Mouse (Mus musculus) inflammation-experienced regulatory T-cells, adult 6 months (primary cell): ENCODE data around the gene Tmx1. TPM values are rescaled to one million over a fixed set of nuclear protein-coding genes. Genes with fewer than 3 reads are reported as not detected.

Experiments
- ATAC-seq: one replicate; pipeline ENCODE4 v1.8.0; 2017
- polyA plus RNA-seq, 3 experiments: library from polyadenylated mRNA; unstranded; fragments of 100-300 nt; shearing (Covaris generic); gene quantifications; one replicate each; pipeline ENCODE4 v1.2.1; 2017

Gene Tmx1
- polyA plus RNA-seq, 3 experiments from 2014 or later, result 114 to 126 (median 125) TPM

DNA sequence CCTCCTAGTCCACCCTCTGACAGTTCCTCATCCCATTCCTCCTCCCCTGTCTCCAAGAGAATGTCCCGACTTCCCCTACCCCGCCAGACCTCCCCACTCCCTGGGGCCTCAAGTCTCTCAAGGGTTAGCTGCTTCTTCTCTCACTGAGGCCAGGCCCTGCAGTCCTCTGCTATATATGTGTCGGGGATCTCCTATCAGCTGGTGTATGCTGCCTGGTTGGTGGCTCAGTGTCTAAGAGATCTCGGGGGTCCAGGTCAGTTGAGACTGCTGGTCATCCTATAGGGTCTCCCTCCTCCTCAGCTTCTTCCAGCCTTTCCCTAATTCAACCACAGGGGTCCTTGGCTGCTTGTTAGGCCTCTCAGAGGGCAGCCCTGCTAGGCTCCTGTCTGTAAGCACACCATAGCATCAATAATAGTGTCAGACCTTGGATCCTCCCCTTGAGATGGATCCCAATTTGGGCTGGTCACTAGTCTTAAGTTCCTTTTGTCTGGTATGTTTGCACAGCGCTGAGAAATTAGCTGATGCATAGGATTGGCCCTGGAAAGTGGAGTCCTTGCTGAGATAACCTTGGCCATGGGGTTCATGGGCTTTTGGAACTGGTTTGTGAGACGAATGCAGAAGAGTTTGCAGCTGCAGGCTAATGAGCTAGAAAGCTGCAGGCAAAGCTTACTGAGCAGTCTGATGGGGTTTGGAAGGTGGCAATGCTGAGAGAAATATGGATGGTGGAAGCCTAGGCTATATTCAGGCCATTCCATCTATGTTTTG lies 34.0 kb downstream of the Tmx1 start:
- no peak for ATAC-seq

DNA sequence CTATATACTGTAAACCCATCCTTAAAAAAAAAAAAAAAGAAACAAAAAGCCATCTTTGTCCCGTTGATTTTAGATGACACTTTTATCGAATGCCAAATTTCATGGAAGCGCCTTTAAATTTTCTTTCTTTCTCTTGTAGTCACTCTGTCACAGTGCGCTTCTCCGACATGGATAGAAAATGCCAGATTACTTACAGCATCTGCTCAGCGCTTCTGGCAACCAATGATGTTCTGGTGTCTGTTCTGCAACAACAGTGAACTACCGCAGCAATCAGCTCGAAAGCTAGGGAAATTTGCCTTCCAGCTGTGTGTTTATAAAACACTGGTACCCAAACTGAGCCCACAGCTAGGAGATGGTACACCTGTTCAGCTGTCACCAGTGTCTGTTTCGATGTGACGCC lies 39.5 kb downstream of the Tmx1 start:
- ATAC-seq, result no peak

DNA sequence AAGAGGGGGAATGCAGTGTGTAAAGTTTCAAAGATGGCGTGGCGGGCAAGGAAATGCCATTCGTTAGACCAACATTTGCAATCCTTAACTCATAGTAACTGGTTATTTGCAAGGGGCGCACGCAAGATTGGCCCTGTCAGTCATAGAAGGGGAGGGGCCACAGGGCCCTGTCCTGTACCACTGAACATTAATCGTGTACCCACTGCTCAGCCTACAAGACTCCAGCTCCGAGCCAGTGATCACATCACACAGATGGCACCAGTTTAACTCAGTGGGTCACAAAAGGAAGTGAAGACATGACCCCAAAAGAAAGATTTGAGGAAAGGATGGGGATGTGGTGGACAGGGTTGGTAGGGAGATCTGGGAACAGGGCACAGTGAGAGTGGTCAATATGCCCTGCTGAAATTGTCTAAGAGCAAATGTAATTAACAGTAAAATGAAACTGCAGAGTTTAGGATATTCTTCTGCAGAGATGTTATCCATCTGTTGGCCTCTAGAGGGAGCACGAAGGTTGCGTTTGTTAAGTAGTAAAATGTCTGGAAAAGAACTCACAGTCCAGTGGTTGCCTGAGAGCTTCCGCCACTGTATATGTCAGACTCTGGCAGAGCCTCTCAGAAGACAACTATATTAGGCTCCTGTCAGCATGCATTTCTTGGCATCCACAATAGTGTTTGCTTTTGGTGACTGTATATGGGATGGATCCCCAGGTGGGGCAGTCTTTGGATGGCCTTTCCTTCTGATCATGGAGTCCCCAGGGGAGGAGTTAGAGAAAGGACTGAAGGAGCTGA lies 41.8 kb downstream of the Tmx1 start:
- peak; percentile 70 for ATAC-seq

DNA sequence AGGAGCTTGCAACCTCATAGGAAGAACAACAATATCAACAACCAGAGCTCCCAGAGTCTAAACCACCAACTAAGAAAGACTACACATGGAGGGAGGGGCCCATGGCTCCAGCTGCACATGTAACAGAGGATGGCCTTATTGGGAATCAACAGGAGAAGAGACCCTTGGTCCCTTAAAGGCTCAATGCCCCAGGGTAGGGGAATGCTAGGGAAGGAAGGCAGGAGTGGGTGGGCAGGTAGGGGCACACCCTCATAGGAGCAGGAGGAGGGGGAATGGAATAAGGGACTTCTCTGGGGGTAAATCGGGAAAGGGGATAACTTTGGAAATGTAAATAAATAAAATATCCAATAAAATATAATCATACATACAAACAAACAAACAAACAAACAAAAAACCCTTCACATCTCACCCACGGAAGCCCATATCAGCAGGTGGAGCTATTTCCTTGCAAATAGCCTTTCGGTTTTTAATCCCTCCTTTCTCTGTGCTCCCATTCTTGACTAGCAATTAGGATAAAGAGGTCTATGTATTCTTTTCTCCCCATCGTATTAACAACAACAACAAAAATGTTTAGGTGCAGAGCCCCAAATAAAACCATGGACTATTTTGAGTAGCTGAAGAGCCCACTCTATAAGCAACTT lies 42.5 kb downstream of the Tmx1 start:
- no peak for ATAC-seq

DNA sequence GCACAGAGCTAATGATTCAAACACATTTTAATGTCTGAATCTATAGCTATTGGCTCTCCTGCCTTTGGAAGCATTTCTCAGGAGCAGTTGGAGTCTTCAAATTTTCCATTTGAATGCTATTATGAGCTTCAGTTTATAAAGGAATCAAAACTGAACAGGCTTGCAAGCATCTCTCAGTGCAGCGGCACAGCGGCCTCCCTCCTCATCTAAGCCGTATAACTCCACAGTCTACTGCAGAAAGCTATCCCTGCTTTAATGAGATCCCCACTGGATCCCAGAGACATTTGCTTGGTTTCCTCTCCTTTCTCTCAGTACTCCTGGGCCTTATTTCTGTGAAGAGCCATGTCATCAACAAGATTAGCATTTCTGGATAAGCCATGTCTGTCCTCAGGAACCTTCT lies 45.2 kb downstream of the Tmx1 start:
- no peak for ATAC-seq

DNA sequence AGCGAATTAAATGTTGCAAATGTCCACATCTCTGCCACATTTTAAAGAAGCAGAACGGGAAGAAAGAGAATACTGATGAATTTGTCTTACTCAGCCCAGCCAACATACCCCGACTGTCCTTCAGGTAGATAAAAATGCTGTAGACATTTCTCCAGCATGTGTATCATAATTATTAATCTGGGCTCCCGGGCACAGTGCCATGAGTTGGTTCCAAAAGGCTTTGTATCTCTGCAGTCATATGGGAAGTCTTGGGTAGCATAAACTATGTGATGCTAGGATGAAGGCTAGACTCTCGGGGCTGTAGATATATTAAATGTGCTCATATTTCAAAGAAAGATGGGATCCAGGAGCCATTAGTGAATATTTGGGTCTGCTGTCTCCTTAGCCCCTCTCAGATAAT lies 53.1 kb downstream of the Tmx1 start:
- no peak for ATAC-seq

DNA sequence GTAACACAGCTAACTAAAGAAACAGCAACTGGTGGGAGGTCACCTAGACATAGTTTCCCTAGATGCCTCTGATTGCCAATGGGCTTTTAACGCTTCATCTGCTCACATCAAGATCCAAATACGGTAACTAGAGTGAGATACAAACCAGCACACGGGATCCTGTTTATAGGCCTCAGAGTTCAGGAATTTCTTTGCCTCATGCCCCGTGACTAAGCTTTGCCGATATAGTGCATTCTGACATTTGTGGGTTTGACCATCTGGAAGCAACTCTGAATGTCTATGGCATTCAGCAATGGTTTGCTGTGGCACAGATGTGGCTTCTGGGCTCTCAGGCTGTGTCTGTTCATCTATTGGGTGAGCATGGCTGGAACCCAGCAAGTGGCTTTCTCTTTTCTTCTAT lies 59.1 kb downstream of the Tmx1 start:
- ATAC-seq, result no peak

DNA sequence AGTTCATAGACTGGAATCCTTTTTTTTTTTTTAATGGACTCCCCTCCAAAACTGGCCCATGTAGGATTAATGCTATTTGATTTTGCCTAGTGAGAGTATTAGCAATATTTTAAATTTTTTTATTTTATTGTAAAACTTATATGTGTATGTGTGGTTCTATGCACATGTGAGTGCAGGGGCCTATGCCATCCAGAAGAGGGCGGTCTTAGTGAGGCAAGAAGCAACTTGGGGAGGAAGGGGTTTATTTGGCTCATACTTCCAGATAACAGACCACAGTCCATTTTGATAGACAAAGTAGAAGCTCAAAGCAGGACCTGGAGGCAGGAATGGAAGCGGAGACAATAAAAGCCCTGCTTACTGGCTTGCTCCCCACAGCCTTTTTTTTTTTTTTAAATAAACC lies 59.5 kb downstream of the Tmx1 start:
- no peak for ATAC-seq

Other genes with a start within 250 kb of the Tmx1 start
- 1 to 10 TPM in 1 of 3 experiments, under 1 TPM in 2; 0.16 to 1.1 (median 0.77) TPM for gene Pygl, start 221.6 kb upstream of the Tmx1 start, polyA plus RNA-seq
- gene Trim9, start 105.5 kb upstream of the Tmx1 start, polyA plus RNA-seq, result not detected